Mouse (Mus musculus) MEL (cell line): Measurements from ENCODE around the gene Vac14.

ENCODE experiments used
- CTCF ChIP-seq, 3 experiments: IDR thresholded peaks in 2 of 3; conservative IDR thresholded peaks in 1 of 3; 2 replicates each; pipeline ENCODE4 v1.5.1; 2011 to 2012; ENCODE audit warnings: low read length in 3 of 3, low read depth in 2 of 3, mild to moderate bottlenecking in 2 of 3, improper control_type of control experiment in 1 of 3, inconsistent platforms in 1 of 3, mixed read lengths in 1 of 3, moderate library complexity in 1 of 3; ENCODE audit not compliant: control insufficient read depth in 1 of 3, insufficient read depth in 1 of 3, poor library complexity in 1 of 3, severe bottlenecking in 1 of 3
- NRF1 ChIP-seq: IDR thresholded peaks from 2 replicates; pipeline ENCODE4 v1.6.1; 2014; ENCODE audit warnings: low read depth, mild to moderate bottlenecking, inconsistent platforms, low read length, improper control_type of control experiment, moderate library complexity; ENCODE audit not compliant: poor library complexity, insufficient read depth, severe bottlenecking
- POLR2A ChIP-seq, 2 experiments: IDR thresholded peaks; 2 replicates each; pipeline ENCODE4 v1.6.1; 2011 to 2012; ENCODE audit warnings: low read length in 2 of 2, mild to moderate bottlenecking in 2 of 2, control low read depth in 1 of 2, improper control_type of control experiment in 1 of 2, low read depth in 1 of 2, moderate library complexity in 1 of 2; ENCODE audit not compliant: control insufficient read depth in 1 of 2, insufficient read depth in 1 of 2, poor library complexity in 1 of 2

DNA sequence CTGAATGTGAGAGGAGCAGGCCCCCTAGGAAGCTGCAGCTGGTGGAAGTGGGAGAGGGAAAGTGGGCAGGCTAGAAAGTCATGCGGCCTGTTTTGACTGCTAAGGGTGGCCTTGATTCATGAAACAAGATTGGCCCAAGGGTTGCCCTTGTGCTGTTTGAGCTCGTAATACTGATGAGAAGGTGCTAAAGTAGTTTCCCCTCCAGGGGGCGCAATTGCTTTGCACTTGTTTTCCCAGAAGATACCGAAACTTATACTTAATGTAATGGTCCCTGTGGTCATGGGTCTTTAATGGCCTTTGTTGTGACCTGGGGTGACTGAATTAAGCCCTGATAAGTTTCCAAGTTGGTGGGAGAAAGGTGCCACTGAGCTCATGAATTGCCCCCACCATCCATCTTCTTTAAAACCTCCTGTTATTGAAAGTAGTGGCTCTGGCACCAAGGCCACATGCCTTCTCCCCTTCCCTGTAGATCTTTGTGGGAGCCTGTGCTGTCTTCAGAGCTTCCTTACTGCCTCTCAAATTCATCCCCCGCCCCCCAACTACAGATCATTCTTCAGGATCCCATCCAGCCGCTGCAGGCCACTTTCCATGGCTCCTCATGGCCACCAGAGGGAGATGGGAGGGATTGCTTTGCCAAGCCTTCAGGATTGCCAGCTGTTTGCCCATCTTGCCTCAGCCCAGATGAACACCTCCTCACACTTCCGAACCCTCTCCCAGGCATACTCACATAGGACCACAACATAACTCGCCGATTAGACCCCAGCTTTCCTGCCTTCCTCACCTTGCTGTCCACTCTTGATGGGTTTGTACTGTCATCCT, 11.1 kb downstream of the Vac14 start:
- no peak for TF ChIP-seq POLR2A (IDR thresholded peaks at IDR 0.05; ENCODE audit: control insufficient read depth in 1 of 2, insufficient read depth in 1 of 2, low read depth in 1 of 2, low read length in 2 of 2, poor library complexity in 1 of 2)
- TF ChIP-seq CTCF (IDR thresholded peaks at IDR 0.05 in 2 of 3, conservative IDR thresholded peaks at IDR 0.05 in 1 of 3; ENCODE audit: control insufficient read depth in 1 of 3, insufficient read depth in 1 of 3, low read depth in 2 of 3, low read length in 3 of 3, poor library complexity in 1 of 3, severe bottlenecking in 1 of 3) = peak; percentile 52 to 76 (median 74)
- no peak for TF ChIP-seq NRF1
